Mouse (Mus musculus): ENCODE measurements at regions not wholly inside any gene's neighbourhood (a gene's known extent, or its start where the extent isn't known, plus 50 kb on each side); places are given as distances from the start of the nearest gene placed in this dataset.

- no peak for DNase-seq
These were observed 64.3 kb upstream of the Tnfsf11 start for GRCm38 (mm10) chr14:78372102-78372501.

DNA sequence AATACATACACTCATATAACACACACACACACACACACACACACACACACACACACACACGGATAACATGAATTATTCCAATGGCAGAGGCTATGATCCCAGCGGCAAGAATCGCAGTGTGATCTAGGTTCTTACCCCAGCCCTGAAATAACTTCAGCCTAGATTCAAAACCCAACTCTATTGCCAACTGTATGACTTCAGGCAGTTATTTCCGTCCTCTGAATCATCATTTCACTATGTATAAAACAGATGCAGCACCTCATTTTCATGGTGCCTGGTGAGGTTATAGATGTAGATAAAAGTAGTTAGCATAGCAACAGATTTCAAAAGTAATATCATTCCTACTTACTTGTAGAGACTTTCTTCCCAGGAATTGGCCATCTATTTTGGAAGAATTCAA is 61.0 kb upstream of the Tnfsf11 start:
- DNase-seq, result no peak

GRCm38 (mm10) chr14:78364822-78365221 is 57.0 kb upstream of the Tnfsf11 start:
- no peak for DNase-seq

DNA sequence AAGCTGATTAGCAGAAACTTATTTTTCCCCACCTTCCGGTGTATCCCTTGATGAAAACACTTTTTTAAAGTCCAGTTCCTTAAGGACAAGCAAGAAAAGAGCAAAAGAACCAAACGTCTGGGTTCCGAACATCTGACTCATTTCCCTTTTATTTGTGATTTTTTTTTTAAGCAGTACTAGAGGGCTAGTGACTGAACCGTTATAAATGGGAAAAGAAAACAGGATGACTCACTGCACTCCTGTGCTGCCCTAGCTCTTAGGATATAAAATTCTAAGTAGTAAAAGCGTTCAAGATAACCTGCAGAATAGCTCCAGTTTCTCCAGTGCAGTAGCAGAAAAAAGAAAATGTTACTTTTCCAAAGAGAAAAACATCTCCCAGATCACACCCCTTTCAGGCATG is 55.3 kb upstream of the Tnfsf11 start:
- peak; percentile 3 for DNase-seq
